29 mouse cellular contexts compared by ENCODE assay signal in genomic region chr11:75845675-75846074, GRCm38 (mm10). TPM values are rescaled to one million over a fixed set of nuclear protein-coding genes. Genes with fewer than 3 reads are reported as not detected.
DNase-seq lines count a peak whose midpoint lies in the region; ATAC-seq lines count a peak whose summit lies in the region.
"Had no signal": no experiment of that assay in that cellular context is flagged by ENCODE, and none has a peak within 500 bp of the region (broad histone marks: within the 10 kb centered on the region; RNA-seq: fewer than 3 reads in every experiment).

No protein-coding gene starts in this region.

- H3K4me2 ChIP-seq in forebrain, embryonic 14.5 days (ENCODE audit: low read length): no peak overlapping the region
- H3K4me2 ChIP-seq in hindbrain, embryonic 11.5 days (replicated peaks; ENCODE audit: low read depth, low read length): no peak overlapping the region
- no peak overlapping the region for H3K4me2 ChIP-seq in hindbrain, embryonic 14.5 days (replicated peaks)
- no peak overlapping the region for H3K4me2 ChIP-seq in midbrain, embryonic 12.5 days (replicated peaks)
- H3K4me2 ChIP-seq in midbrain, embryonic 14.5 days (ENCODE audit: low read length): no peak overlapping the region
- no peak overlapping the region for H3K4me2 ChIP-seq in midbrain, embryonic 16.5 days (ENCODE audit: low read length)
- H3K4me2 ChIP-seq: embryonic facial prominence, embryonic 12.5 days; forebrain, embryonic 15.5 days; liver, embryonic 15.5 days; lung, embryonic 14.5 days; neural tube, embryonic 12.5 days had no signal

- H3K9ac ChIP-seq in forebrain, embryonic 14.5 days (ENCODE audit: low read length): no peak overlapping the region
- no peak overlapping the region for H3K9ac ChIP-seq in hindbrain, embryonic 11.5 days (ENCODE audit: low read depth, low read length)
- no peak overlapping the region for H3K9ac ChIP-seq in hindbrain, embryonic 14.5 days
- no peak overlapping the region for H3K9ac ChIP-seq in midbrain, embryonic 12.5 days (replicated peaks)
- H3K9ac ChIP-seq in midbrain, embryonic 14.5 days (replicated peaks; ENCODE audit: low read length): no peak overlapping the region
- H3K9ac ChIP-seq in midbrain, embryonic 16.5 days (ENCODE audit: low read depth, low read length): no peak overlapping the region
- H3K9ac ChIP-seq: embryonic facial prominence, embryonic 12.5 days; forebrain, embryonic 15.5 days; liver, embryonic 15.5 days; lung, embryonic 14.5 days; neural tube, embryonic 12.5 days had no signal

- no peak overlapping the region for H3K4me3 ChIP-seq in forebrain, embryonic 14.5 days (ENCODE audit: low read depth, low read length)
- no peak overlapping the region for H3K4me3 ChIP-seq in forebrain, embryonic 10.5 days
- no peak overlapping the region for H3K4me3 ChIP-seq in hindbrain, embryonic 11.5 days (ENCODE audit: low read depth, low read length)
- no peak overlapping the region for H3K4me3 ChIP-seq in hindbrain, embryonic 14.5 days (replicated peaks; ENCODE audit: low read length)
- no peak overlapping the region for H3K4me3 ChIP-seq in midbrain, embryonic 12.5 days
- H3K4me3 ChIP-seq in midbrain, embryonic 14.5 days (replicated peaks; ENCODE audit: low read depth, low read length): no peak overlapping the region
- H3K4me3 ChIP-seq in midbrain, embryonic 16.5 days (ENCODE audit: low read depth, low read length): no peak overlapping the region
- H3K4me3 ChIP-seq: embryonic facial prominence, embryonic 12.5 days; forebrain, embryonic 15.5 days; liver, embryonic 15.5 days; myocyte; neural tube, embryonic 12.5 days had no signal

- peak; percentile 49 for DNase-seq in forebrain, embryonic 14.5 days (ENCODE audit: low spot score)
- DNase-seq in forebrain, embryonic 10.5 days (ENCODE audit: extremely low spot score, low spot score): no peak
- no peak for DNase-seq in hindbrain, embryonic 11.5 days (ENCODE audit: low spot score)
- no peak for DNase-seq in hindbrain, embryonic 14.5 days (ENCODE audit: low spot score)
- no peak for DNase-seq in midbrain, embryonic 14.5 days
- no peak for DNase-seq in B cell, adult 2 months
- DNase-seq: adrenal gland, adult 8-10 months; cerebellum, adult 11-12 months; cerebellum, adult 9-11 months; embryo, embryonic 11 days; gastrocnemius, postnatal 14 days; heart, postnatal 14 days; kidney, adult 8-10 months; kidney, postnatal 10 days; lung, embryonic 14.5 days; lung, postnatal 14 days; right cerebral cortex, postnatal 4 days; thymus, adult 18-20 months; thymus, postnatal 25 days had no signal

- no peaks in the 10 kb centered on the region for H3K27me3 ChIP-seq in forebrain, embryonic 14.5 days (replicated peaks; ENCODE audit: control insufficient read depth, insufficient read depth, low read length)
- peaks cover 4% of the 10 kb centered on the region; the same call in 1 of the 2 replicates for H3K27me3 ChIP-seq in forebrain, embryonic 10.5 days (ENCODE audit: poor library complexity, severe bottlenecking)
- H3K27me3 ChIP-seq in hindbrain, embryonic 11.5 days (ENCODE audit: control insufficient read depth, insufficient read depth, low read length): no peaks in the 10 kb centered on the region
- H3K27me3 ChIP-seq in hindbrain, embryonic 14.5 days (ENCODE audit: control insufficient read depth, insufficient read depth, low read length): no peaks in the 10 kb centered on the region
- no peaks in the 10 kb centered on the region; the same call in 1 of the 2 replicates for H3K27me3 ChIP-seq in midbrain, embryonic 12.5 days
- no peaks in the 10 kb centered on the region for H3K27me3 ChIP-seq in midbrain, embryonic 14.5 days (ENCODE audit: control insufficient read depth, insufficient read depth, low read length)
- no peaks in the 10 kb centered on the region for H3K27me3 ChIP-seq in midbrain, embryonic 16.5 days (ENCODE audit: control insufficient read depth, insufficient read depth, low read depth, low read length)
- H3K27me3 ChIP-seq: forebrain, embryonic 15.5 days; liver, embryonic 15.5 days; neural tube, embryonic 12.5 days had no signal

- ATAC-seq in forebrain, embryonic 14.5 days: no peak
- no peak for ATAC-seq in hindbrain, embryonic 11.5 days (ENCODE audit: low FRiP score)
- no peak for ATAC-seq in hindbrain, embryonic 14.5 days (ENCODE audit: low FRiP score)
- no peak for ATAC-seq in midbrain, embryonic 12.5 days (ENCODE audit: low FRiP score, low read depth)
- ATAC-seq in midbrain, embryonic 14.5 days (ENCODE audit: low FRiP score, low TSS enrichment): no peak
- no peak for ATAC-seq in midbrain, embryonic 16.5 days
- ATAC-seq: forebrain, embryonic 15.5 days; intestine, embryonic 16.5 days had no signal

- no peaks in the 10 kb centered on the region for H3K36me3 ChIP-seq in forebrain, embryonic 14.5 days (ENCODE audit: control insufficient read depth, insufficient read depth, low read length)
- no peaks in the 10 kb centered on the region for H3K36me3 ChIP-seq in forebrain, embryonic 10.5 days (replicated peaks)
- H3K36me3 ChIP-seq in hindbrain, embryonic 11.5 days (ENCODE audit: control insufficient read depth, insufficient read depth, low read length): no peaks in the 10 kb centered on the region
- H3K36me3 ChIP-seq in hindbrain, embryonic 14.5 days (replicated peaks; ENCODE audit: control insufficient read depth, insufficient read depth): no peaks in the 10 kb centered on the region
- H3K36me3 ChIP-seq in midbrain, embryonic 12.5 days: no peaks in the 10 kb centered on the region
- no peaks in the 10 kb centered on the region for H3K36me3 ChIP-seq in midbrain, embryonic 14.5 days (ENCODE audit: control insufficient read depth, insufficient read depth, low read length)
- no peaks in the 10 kb centered on the region for H3K36me3 ChIP-seq in midbrain, embryonic 16.5 days (ENCODE audit: control insufficient read depth, insufficient read depth, low read length)
- H3K36me3 ChIP-seq: embryonic facial prominence, embryonic 12.5 days; forebrain, embryonic 15.5 days; G1E; liver, embryonic 15.5 days; neural tube, embryonic 12.5 days had no signal

- H3K9me3 ChIP-seq in forebrain, embryonic 14.5 days (replicated peaks; ENCODE audit: control insufficient read depth, low read length): no peaks in the 10 kb centered on the region
- no peaks in the 10 kb centered on the region for H3K9me3 ChIP-seq in forebrain, embryonic 10.5 days
- H3K9me3 ChIP-seq in hindbrain, embryonic 11.5 days (ENCODE audit: control insufficient read depth, low read length): no peaks in the 10 kb centered on the region
- no peaks in the 10 kb centered on the region for H3K9me3 ChIP-seq in hindbrain, embryonic 14.5 days (ENCODE audit: control insufficient read depth, low read length)
- H3K9me3 ChIP-seq in midbrain, embryonic 12.5 days: no peaks in the 10 kb centered on the region
- no peaks in the 10 kb centered on the region for H3K9me3 ChIP-seq in midbrain, embryonic 14.5 days (ENCODE audit: control insufficient read depth, low read length)
- H3K9me3 ChIP-seq in midbrain, embryonic 16.5 days (replicated peaks; ENCODE audit: control insufficient read depth, low read length, poor library complexity, severe bottlenecking): no peaks in the 10 kb centered on the region
- H3K9me3 ChIP-seq: embryonic facial prominence, embryonic 12.5 days; forebrain, embryonic 15.5 days; G1E; liver, embryonic 15.5 days; neural tube, embryonic 12.5 days had no signal

- 0 out of 2 replicates have a peak, but pooled peaks cover 2% of the 10 kb centered on the region for H3K4me1 ChIP-seq in forebrain, embryonic 14.5 days (ENCODE audit: control insufficient read depth, insufficient read depth, low read length)
- peaks cover 59% of the 10 kb centered on the region for H3K4me1 ChIP-seq in forebrain, embryonic 10.5 days
- peaks cover 4% of the 10 kb centered on the region; the same call in 1 of the 2 replicates for H3K4me1 ChIP-seq in hindbrain, embryonic 11.5 days (replicated peaks; ENCODE audit: control insufficient read depth, insufficient read depth, low read length)
- H3K4me1 ChIP-seq in hindbrain, embryonic 14.5 days (replicated peaks; ENCODE audit: control insufficient read depth, insufficient read depth, low read length): peaks cover 10% of the 10 kb centered on the region
- peaks cover 19% of the 10 kb centered on the region for H3K4me1 ChIP-seq in midbrain, embryonic 12.5 days
- peaks cover 9% of the 10 kb centered on the region for H3K4me1 ChIP-seq in midbrain, embryonic 14.5 days (ENCODE audit: control insufficient read depth, insufficient read depth, low read length)
- peaks cover 7% of the 10 kb centered on the region for H3K4me1 ChIP-seq in midbrain, embryonic 16.5 days (ENCODE audit: control insufficient read depth, insufficient read depth, low read length)
- H3K4me1 ChIP-seq: liver, embryonic 15.5 days had no signal

- 32% methylated on average over 7 of the region's 7 CpGs for WGBS in forebrain, embryonic 14.5 days
- WGBS in forebrain, embryonic 10.5 days: 75% methylated on average over 7 of the region's 7 CpGs
- WGBS in hindbrain, embryonic 11.5 days: 58% methylated on average over 7 of the region's 7 CpGs
- 29% methylated on average over 7 of the region's 7 CpGs for WGBS in hindbrain, embryonic 14.5 days
- WGBS in midbrain, embryonic 12.5 days: 57% methylated on average over 7 of the region's 7 CpGs
- WGBS in midbrain, embryonic 14.5 days: 47% methylated on average over 7 of the region's 7 CpGs
- WGBS in midbrain, embryonic 16.5 days: 38% methylated on average over 7 of the region's 7 CpGs

- no peak overlapping the region for H3K27ac ChIP-seq in forebrain, embryonic 14.5 days (ENCODE audit: low read depth, low read length)
- no peak overlapping the region for H3K27ac ChIP-seq in forebrain, embryonic 10.5 days
- H3K27ac ChIP-seq in hindbrain, embryonic 11.5 days (ENCODE audit: low read depth, low read length): peak overlapping the region; percentile 19; the same call in 1 of the 2 replicates
- no peak overlapping the region for H3K27ac ChIP-seq in hindbrain, embryonic 14.5 days
- H3K27ac ChIP-seq in midbrain, embryonic 12.5 days (replicated peaks): peak overlapping the region; percentile 39; the same call in 1 of the 2 replicates
- no peak overlapping the region for H3K27ac ChIP-seq in midbrain, embryonic 14.5 days (replicated peaks; ENCODE audit: low read depth, low read length)
- H3K27ac ChIP-seq in midbrain, embryonic 16.5 days (ENCODE audit: low read length): 0 out of 2 replicates have a peak overlapping the region, but pooled peaks have one; percentile 24
- H3K27ac ChIP-seq: embryonic facial prominence, embryonic 12.5 days; forebrain, embryonic 15.5 days; liver, embryonic 15.5 days; stomach, postnatal 0 days had no signal

RNA-seq across cellular contexts. Expression of gene Doc2b, which starts 49.8 kb away (rescaled TPM):
- 1.5 and 1.8 TPM in 2 replicates for polyA plus RNA-seq in forebrain, embryonic 14.5 days (2014; fragmentation: Nextera tagmentation; extraction: Ambion mirVana)
- polyA plus RNA-seq in forebrain, embryonic 10.5 days (2016; fragmentation: Nextera tagmentation; extraction: Ambion mirVana): 0.10 and 0.17 TPM in 2 replicates
- polyA plus RNA-seq in hindbrain, embryonic 11.5 days (2014; fragmentation: Nextera tagmentation; extraction: Ambion mirVana): 0.24 and 0.62 TPM in 2 replicates
- 2.9 and 3.7 TPM in 2 replicates for polyA plus RNA-seq in hindbrain, embryonic 14.5 days (2014; fragmentation: Nextera tagmentation; extraction: Ambion mirVana)
- polyA plus RNA-seq in midbrain, embryonic 12.5 days (2016; fragmentation: Nextera tagmentation; extraction: Ambion mirVana): 0.50 and 0.59 TPM in 2 replicates
- 3.5 and 5.3 TPM in 2 replicates for polyA plus RNA-seq in midbrain, embryonic 14.5 days (2014; fragmentation: Nextera tagmentation; extraction: Ambion mirVana)
- 4.2 and 5.0 TPM in 2 replicates for polyA plus RNA-seq in midbrain, embryonic 16.5 days (2015; fragmentation: Nextera tagmentation; extraction: Ambion mirVana)
- polyA plus RNA-seq: G1E had no signal

Comparison
In these comparisons a context has a peak if more than half of its experiments do, and no peak if none do; other contexts are left out.
1. H3K27ac ChIP-seq: peak in hindbrain, embryonic 11.5 days (single experiment), midbrain, embryonic 12.5 days (single experiment) and midbrain, embryonic 16.5 days (single experiment); none in forebrain, embryonic 14.5 days (single experiment), forebrain, embryonic 10.5 days (single experiment), hindbrain, embryonic 14.5 days (single experiment) and midbrain, embryonic 14.5 days (single experiment).